Mouse (Mus musculus) embryonic facial prominence, embryonic 11.5 days (tissue): ENCODE data around the gene Aldh3b2. TPM values are rescaled to one million over a fixed set of nuclear protein-coding genes. Genes with fewer than 3 reads are reported as not detected.
"Not testable (repeated sequence)": the region's sequence is repeated elsewhere in the genome, so short reads cannot be mapped to it uniquely, and the experiment has no call there.

Experiments
- ATAC-seq: fragments of 200-750 bp; cut with Nextera tagmentation; replicated peaks from 2 replicates; pipeline ENCODE4 v1.8.0; 2017; ENCODE audit warnings: low read depth; ENCODE audit not compliant: insufficient number of reproducible peaks, low FRiP score, low TSS enrichment
- DNase-seq: peaks from one replicate; pipeline ENCODE4 v3.0.0-alpha.2; 2015; ENCODE audit warnings: low spot score
- H3K27ac ChIP-seq: fragments of 300-500 bp; sonication (generic); replicated peaks from 2 replicates; pipeline ENCODE4 v1.5.1; 2014; ENCODE audit warnings: mild to moderate bottlenecking, low read depth, low read length, control low read depth
- H3K27me3 ChIP-seq: fragments of 300-500 bp; sonication (generic); 2 replicates; pipeline ENCODE4 v1.6.1; 2014; ENCODE audit warnings: mild to moderate bottlenecking, low read length, moderate library complexity, mixed read lengths; ENCODE audit not compliant: control insufficient read depth, insufficient read depth
- H3K36me3 ChIP-seq: fragments of 300-500 bp; sonication (generic); replicated peaks from 2 replicates; pipeline ENCODE4 v1.6.1; 2014; ENCODE audit warnings: low read depth, mild to moderate bottlenecking, low read length, moderate library complexity, mixed read lengths; ENCODE audit not compliant: control insufficient read depth, insufficient read depth
- H3K4me1 ChIP-seq: fragments of 300-500 bp; sonication (generic); 2 replicates; pipeline ENCODE4 v1.6.1; 2014; ENCODE audit warnings: low read length, mixed read lengths; ENCODE audit not compliant: control insufficient read depth, insufficient read depth
- H3K4me2 ChIP-seq: fragments of 300-500 bp; sonication (generic); 2 replicates; pipeline ENCODE4 v1.6.1; 2014; ENCODE audit warnings: low read depth, mild to moderate bottlenecking, control low read depth, low read length, moderate library complexity
- H3K4me3 ChIP-seq: fragments of 300-500 bp; sonication (generic); 2 replicates; pipeline ENCODE4 v1.5.1; 2014; ENCODE audit warnings: low read depth, low read length, control low read depth
- H3K9ac ChIP-seq: fragments of 300-500 bp; sonication (generic); replicated peaks from 2 replicates; pipeline ENCODE4 v1.6.1; 2014; ENCODE audit warnings: mild to moderate bottlenecking, control low read depth, low read length
- H3K9me3 ChIP-seq: fragments of 300-500 bp; sonication (generic); replicated peaks from 2 replicates; pipeline ENCODE4 v1.6.1; 2016; ENCODE audit warnings: mild to moderate bottlenecking, low read length, inconsistent platforms, mixed read lengths; ENCODE audit not compliant: control insufficient read depth
- WGBS: fragments of 180-500 bp; shearing (Covaris S2); extraction: QIAGEN DNeasy Blood & Tissue Kit; methylation state at CpG from one replicate; pipeline ENCODE4 v1.1.7; 2014; 5-methylcytosine and 5-hydroxymethylcytosine counted together
- polyA plus RNA-seq: library from polyadenylated mRNA; unstranded; fragments of >200 nt; fragmentation: Nextera tagmentation; extraction: Ambion mirVana; gene quantifications from 2 replicates; pipeline ENCODE4 v1.2.1, GENCODE M21; 2014

Aldh3b2 gene
- polyA plus RNA-seq, 1 experiment from 2014 or later, result 1.6 TPM

DNA sequence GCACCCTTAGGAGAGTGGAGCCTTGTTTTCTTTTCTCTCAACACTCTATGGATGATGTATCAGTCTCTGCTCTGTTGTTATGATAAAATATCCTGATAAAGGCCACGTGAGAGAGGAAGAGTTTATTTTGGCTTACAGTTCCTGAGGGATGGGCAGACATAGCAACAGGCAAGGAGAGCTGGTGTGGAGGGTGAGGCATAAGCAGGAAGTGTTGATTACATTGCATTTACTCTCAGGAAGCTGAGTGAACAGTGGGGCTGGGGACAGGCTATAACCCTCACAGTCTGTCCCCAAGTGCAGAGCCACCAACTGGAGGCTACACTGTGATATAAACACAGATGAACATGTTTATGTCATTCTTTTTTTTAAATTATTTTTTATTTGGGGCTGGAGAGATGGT, 20.0 kb upstream of the Aldh3b2 start:
- H3K36me3 ChIP-seq, result no peaks in the 10 kb centered on the region
- no peak for ATAC-seq
- H3K27ac ChIP-seq, result no peak overlapping the region
- 61% methylated on average over 1 of the region's 1 CpGs for WGBS
- H3K4me2 ChIP-seq, result no peak overlapping the region
- no peak for DNase-seq
- no peaks in the 10 kb centered on the region for H3K4me1 ChIP-seq
- no peaks in the 10 kb centered on the region for H3K27me3 ChIP-seq
- no peaks in the 10 kb centered on the region for H3K9me3 ChIP-seq
- H3K9ac ChIP-seq, result no peak overlapping the region
- H3K4me3 ChIP-seq, result no peak overlapping the region

DNA sequence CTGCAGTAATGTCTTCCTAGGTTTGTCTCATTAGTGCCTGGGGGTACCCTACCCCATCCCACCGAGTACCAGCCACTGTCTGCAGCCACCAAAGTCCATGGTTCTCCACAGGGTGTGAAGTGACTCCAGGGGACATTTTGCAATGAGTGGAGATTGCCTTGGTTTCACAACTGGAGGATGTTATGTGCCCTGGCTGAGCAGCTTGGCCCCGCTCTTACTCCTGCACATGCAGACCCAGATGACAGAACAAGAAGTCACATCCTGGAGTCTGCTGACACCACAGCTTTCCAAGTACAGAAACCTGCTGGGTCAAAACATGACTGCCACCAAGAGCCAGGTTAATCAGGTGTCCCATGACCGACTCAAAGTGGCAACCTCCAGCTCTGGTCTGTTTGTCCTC, 17.1 kb upstream of the Aldh3b2 start:
- Histone ChIP-seq H3K4me3 (no peak overlapping the region), H3K27me3 (no peaks in the 10 kb centered on the region), H3K4me2 (no peak overlapping the region), H3K27ac (no peak overlapping the region), H3K4me1 (no peaks in the 10 kb centered on the region), H3K9ac (no peak overlapping the region), H3K36me3 (no peaks in the 10 kb centered on the region), H3K9me3 (no peaks in the 10 kb centered on the region)
- WGBS, result 85% methylated on average over 3 of the region's 3 CpGs
- no peak for ATAC-seq
- no peak for DNase-seq

DNA sequence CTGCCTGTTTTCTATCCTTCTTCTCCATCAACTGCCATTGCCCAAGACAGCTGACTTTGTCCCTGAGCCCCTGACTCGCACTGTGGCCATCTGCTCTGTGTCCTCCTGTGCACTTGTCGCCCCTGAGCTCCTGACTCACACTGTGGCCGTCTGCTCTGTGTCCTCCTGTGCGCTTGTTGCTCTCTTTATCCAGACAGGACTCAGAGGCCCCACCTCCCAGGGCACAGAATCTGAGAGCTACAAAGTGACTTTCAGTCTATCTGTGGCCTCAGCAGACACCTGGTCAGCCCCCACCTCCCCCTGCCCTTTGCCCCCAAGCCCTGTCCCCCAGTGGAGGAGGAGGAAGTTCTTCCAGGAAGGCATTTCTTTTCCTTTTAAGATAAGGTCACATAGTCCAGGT, 16.3 kb upstream of the Aldh3b2 start:
- Histone ChIP-seq H3K4me2 (no peak overlapping the region), H3K4me3 (no peak overlapping the region), H3K4me1 (no peaks in the 10 kb centered on the region), H3K9me3 (no peaks in the 10 kb centered on the region), H3K9ac (no peak overlapping the region), H3K27ac (no peak overlapping the region), H3K36me3 (no peaks in the 10 kb centered on the region), H3K27me3 (no peaks in the 10 kb centered on the region)
- WGBS, result 51% methylated on average over 4 of the region's 4 CpGs
- DNase-seq, result no peak
- no peak for ATAC-seq

DNA sequence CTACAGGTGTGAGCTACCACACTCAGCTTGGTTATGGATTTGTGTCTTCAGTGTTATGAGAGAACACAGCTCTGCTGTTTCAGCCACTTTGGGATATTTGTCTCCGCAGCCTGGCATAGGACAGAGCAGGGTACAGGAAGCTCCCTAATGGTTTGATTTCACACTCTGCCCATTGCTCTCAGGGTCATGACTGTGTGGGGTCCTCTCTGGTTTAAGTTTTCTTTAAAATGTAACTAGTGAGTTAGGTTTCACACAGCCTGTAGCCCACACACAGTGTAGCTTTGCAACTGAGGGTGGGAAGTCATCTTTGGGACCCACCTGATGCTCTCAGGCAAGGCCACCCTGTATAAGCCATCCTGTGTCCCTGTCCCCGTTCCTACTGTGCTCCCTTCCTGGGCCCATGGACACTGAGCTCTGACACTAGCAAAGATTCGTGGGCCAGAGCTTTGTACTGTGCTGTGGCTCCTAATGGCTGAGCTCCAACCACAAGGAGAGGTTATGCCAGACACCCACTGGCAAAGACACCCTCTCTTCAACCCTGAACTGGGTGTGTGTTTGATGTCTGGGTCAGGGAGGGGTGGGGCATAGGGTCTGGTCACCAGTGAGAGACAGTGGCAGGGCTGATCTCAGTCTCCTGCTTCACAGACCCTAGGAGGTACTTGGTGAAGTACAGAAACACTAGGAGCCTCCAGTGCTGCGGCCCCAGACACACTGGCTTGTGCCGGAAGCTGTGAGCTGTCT, 14.7 kb upstream of the Aldh3b2 start:
- not testable (repeated sequence) for H3K4me2 ChIP-seq, H3K4me3 ChIP-seq, DNase-seq, ATAC-seq, H3K36me3 ChIP-seq, H3K4me1 ChIP-seq, H3K27me3 ChIP-seq, H3K9me3 ChIP-seq, H3K9ac ChIP-seq, H3K27ac ChIP-seq
- WGBS, result 81% methylated on average over 4 of the region's 5 CpGs

DNA sequence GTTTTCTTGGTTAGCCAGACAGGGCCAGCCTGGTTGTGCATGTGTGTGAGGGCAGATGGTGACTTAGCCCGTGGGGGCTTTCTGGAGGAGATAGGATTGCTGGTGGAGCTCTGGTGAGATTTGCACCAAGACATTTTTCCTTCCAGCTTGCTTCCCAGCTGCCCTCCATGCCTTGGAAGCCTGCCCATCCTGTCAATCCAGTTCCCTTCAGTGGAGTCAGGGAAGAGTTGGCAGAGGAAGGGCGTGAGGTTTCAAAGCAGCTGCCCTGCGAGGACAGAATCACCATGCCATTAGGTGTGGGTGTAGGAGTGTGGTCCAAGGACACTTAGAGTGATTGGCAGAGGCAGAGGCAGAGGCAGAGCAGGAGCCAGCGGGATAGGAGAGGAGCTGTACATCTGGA, 13.7 kb upstream of the Aldh3b2 start, which contains the start of gene Aldh3b3:
TSS of gene Aldh3b3 (plus strand) at position 176 of the 400 bp plus-strand sequence.
- 79% methylated on average over 4 of the region's 4 CpGs for WGBS
- Histone ChIP-seq H3K27ac (no peak within 1 kb of the TSS), H3K4me2 (no peak within 1 kb of the TSS), H3K9ac (no peak within 1 kb of the TSS), H3K4me1 (no peaks in the 10 kb centered on the region), H3K9me3 (no peaks in the 10 kb centered on the region), H3K4me3 (no peak within 1 kb of the TSS), H3K36me3 (no peaks in the 10 kb centered on the region), H3K27me3 (no peaks in the 10 kb centered on the region)
- no peak for DNase-seq
- ATAC-seq, result no peak

DNA sequence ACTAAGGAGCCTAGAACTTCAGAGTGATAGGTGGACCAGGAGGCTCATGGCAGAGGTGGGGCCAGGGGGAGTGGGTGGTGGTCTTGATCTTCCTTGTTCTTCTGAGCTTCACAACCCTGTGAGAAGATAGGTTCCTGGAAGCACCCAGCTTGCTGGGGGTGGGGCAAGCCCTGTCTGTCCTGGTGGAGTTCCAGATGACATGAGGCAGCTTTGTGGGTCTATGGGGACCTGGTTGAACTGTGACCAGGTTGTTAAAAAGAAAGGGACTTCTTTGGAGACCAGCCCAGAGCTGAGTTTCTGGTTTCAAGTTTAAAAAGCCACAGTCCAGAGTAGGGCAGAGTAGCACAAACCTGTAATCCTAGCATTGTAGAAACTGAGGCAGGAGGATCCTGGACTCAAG, 13.1 kb upstream of the Aldh3b2 start:
- H3K4me3 ChIP-seq, result no peak overlapping the region
- DNase-seq (no peak), ATAC-seq (no peak)
- H3K27me3 ChIP-seq, result no peaks in the 10 kb centered on the region
- no peak overlapping the region for H3K9ac ChIP-seq
- no peak overlapping the region for H3K27ac ChIP-seq
- no peaks in the 10 kb centered on the region for H3K36me3 ChIP-seq
- H3K4me2 ChIP-seq, result no peak overlapping the region
- no peaks in the 10 kb centered on the region for H3K4me1 ChIP-seq
- H3K9me3 ChIP-seq, result no peaks in the 10 kb centered on the region

DNA sequence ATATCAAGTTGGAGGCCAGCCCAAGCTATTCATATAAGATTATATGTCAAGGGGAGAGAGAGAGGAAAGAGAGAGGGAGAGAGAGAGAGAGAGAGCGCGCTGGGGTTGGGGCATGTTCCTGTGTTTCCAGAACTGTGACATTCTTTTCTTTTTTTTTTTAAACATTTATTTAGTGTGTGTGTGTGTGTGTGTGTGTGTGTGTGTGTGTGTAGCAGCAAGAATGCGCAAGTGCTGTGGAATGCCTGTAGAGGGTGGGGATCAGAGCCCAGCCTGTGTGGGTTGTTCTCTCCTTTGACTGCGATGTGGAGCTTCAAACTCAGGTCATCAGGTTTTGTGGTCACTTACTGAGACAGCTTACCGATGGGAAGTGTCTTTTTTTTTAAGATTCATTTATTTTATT, 11.9 kb upstream of the Aldh3b2 start:
- no peak for ATAC-seq
- H3K9ac ChIP-seq, result no peak overlapping the region
- H3K4me2 ChIP-seq, result no peak overlapping the region
- no peak overlapping the region for H3K4me3 ChIP-seq
- no peaks in the 10 kb centered on the region for H3K4me1 ChIP-seq
- WGBS, result 84% methylated on average over 5 of the region's 5 CpGs
- no peaks in the 10 kb centered on the region for H3K9me3 ChIP-seq
- no peaks in the 10 kb centered on the region for H3K27me3 ChIP-seq
- no peaks in the 10 kb centered on the region for H3K36me3 ChIP-seq
- no peak for DNase-seq
- no peak overlapping the region for H3K27ac ChIP-seq

DNA sequence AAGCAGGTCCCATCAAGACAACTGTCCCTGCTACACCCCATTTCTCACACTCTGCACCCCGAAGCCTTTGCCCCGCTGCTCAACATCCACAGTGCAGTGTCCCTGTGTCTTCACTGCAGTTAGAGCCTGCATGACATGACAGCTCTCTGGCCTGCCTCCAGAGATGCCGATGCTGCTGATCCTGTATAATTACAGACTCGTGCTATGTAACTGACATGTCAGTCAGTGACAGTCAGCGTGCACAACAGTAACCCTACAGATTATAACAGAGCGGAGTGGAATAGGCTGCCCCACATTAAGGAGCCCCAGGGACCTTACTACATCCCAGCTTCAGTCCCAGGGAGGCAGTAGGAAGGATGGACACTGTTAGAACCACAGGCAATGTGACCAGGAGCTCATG, 10.3 kb upstream of the Aldh3b2 start:
- DNase-seq, ATAC-seq, H3K27ac ChIP-seq, H3K9me3 ChIP-seq, H3K4me2 ChIP-seq, H3K4me1 ChIP-seq, H3K36me3 ChIP-seq, H3K9ac ChIP-seq, H3K4me3 ChIP-seq, H3K27me3 ChIP-seq: not testable (repeated sequence)
- 81% methylated on average over 6 of the region's 6 CpGs for WGBS
